Mouse (Mus musculus) adrenal gland, postnatal 36 days (tissue): Measurements from ENCODE around the gene Scarb1. TPM values are rescaled to one million over a fixed set of nuclear protein-coding genes. Genes with fewer than 3 reads are reported as not detected.
A peak's percentile ranks its signal among the peaks of the same experiment; 100 is the strongest.
"Not testable (repeated sequence)": the region's sequence is repeated elsewhere in the genome, so short reads cannot be mapped to it uniquely, and the experiment has no call there.

Experiments
- DNase-seq, 2 experiments: peaks; one replicate each; pipeline ENCODE4 v3.0.0; 2021; ENCODE audit warnings: mixed read lengths in 1 of 2
- long read RNA-seq, 2 experiments: library from polyadenylated mRNA; stranded (forward); transcript quantifications; one replicate each; pipeline ENCODE4 v2.0.0; 2021; ENCODE audit warnings: borderline sequencing depth in 2 of 2
- total RNA-seq, 2 experiments: library from RNA; stranded (reverse); gene quantifications; 2 replicates each; pipeline ENCODE4 v1.2.3; 2021

Gene Scarb1
- total RNA-seq: 1,000 to 10,000 TPM; 1,867 to 4,652 TPM
- long read RNA-seq, experiment 1, transcript Scarb1-202 (12 exons, 2,367 nt): minor isoform, 37 of 1,514 reads
- long read RNA-seq, experiment 1, transcript Scarb1-204 (3 exons, 469 nt): minor isoform, 35 of 1,514 reads
- long read RNA-seq, experiment 1, transcript Scarb1-209 (11 exons, 2,082 nt): minor isoform, 11 of 1,514 reads
- long read RNA-seq, experiment 1, transcript Scarb1-201 (13 exons, 2,521 nt): major isoform, 1,147 of 1,514 reads
- long read RNA-seq, experiment 1, partial matches to known transcripts: 150 of 1,514 reads
- long read RNA-seq, experiment 1, other reads (novel, unspliced or antisense): 133 of 1,514 reads
- long read RNA-seq, experiment 2, transcript Scarb1-202 (12 exons, 2,367 nt): minor isoform, 31 of 1,391 reads
- long read RNA-seq, experiment 2, transcript Scarb1-201 (13 exons, 2,521 nt): major isoform, 1,150 of 1,391 reads
- long read RNA-seq, experiment 2, transcript Scarb1-204 (3 exons, 469 nt): minor isoform, 14 of 1,391 reads
- long read RNA-seq, experiment 2, partial matches to known transcripts: 107 of 1,391 reads
- long read RNA-seq, experiment 2, other reads (novel, unspliced or antisense): 89 of 1,391 reads

DNA sequence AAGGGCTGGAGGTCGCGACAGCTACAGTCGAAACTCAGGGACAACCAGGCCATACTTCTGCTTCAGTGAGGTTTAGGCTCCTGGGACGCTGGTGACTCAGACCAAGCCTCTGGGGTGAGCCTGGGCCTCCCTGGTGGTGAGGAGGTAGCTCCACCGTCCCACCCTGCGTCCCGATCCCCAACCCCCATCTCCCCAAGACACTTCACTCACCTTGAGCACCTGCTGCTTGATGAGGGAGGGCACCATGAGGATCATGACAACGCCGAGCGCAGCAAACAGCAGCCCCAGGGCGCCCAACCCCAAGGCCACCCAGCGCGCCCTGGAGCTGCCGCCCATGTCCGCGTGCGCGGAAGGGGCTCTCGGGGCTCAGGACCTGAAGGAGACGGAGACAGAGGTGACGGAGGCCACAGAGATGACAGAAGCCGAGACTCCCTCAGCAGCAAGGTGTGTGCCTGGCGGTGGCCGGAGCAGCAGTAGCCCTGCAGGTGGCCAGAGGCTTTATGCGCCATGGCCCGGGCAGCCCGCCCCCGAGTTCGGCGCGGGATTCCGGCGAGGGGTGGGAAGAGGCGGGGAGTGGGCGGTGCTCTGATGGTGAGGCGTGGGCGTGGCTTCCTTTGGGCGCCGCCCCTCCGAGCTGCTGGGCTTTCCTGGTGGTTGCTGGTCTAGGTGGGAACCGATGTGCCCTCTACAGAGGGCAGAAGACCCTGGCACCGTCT is at the start of gene Scarb1:
Gene Scarb1 (minus strand): TSS at position 548 of the 716 bp plus-strand sequence.
- DNase-seq: peak; percentile 94 to 96

GRCm38 (mm10) chr5:125389579-125390441 is 48.9 kb upstream of the Scarb1 start, which contains the start of gene Ubc:
Gene Ubc (minus strand): TSS chr5:125390202.
- peak; percentile 93 to 94 for DNase-seq

- peak; percentile 88 to 93 for DNase-seq
Observed at GRCm38 (mm10) chr5:125389131-125389578, 48.3 kb upstream of the Scarb1 start, which contains the start of gene Gm10382. Gene Gm10382 (plus strand): TSS chr5:125389322.

DNA sequence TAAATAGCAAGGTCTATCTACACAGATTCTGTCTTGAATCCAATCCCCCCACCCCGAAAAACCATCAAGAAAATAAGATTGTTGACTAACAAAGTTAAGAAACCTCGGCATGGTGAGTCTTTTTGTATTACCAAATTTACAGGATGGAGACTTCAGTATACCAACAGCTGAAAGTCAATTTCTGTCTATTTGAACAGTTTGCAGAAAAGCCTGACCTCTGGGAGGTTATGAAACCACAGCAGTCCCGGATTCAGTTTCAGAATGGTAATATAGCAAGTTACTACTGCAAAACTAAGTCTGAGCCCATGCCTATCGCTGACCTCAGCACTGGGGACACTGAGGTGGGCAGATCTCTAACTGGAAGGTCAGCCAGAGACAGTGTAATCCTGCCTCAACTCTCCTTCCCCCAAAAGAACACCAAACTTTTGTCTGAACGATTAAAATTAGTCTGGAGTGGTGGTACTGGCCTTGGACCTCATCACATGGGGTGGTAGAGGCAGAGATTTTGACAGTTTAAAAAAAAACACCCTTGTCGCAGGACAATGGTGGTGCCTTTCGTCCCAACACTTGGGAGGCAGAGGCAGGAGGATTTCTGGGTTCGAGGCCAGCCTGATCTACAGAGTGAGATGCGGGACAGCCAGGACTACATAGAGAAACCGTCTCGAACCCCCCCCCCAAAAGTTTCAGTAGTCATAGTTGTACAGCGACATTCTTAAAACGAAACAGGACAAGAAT is 47.6 kb upstream of the Scarb1 start:
- no peak for DNase-seq

GRCm38 (mm10) chr5:125387295-125387694 is 46.4 kb upstream of the Scarb1 start:
- DNase-seq: not testable (repeated sequence)

- DNase-seq: no peak
Observed at GRCm38 (mm10) chr5:125385215-125385940, 44.5 kb upstream of the Scarb1 start.

DNA sequence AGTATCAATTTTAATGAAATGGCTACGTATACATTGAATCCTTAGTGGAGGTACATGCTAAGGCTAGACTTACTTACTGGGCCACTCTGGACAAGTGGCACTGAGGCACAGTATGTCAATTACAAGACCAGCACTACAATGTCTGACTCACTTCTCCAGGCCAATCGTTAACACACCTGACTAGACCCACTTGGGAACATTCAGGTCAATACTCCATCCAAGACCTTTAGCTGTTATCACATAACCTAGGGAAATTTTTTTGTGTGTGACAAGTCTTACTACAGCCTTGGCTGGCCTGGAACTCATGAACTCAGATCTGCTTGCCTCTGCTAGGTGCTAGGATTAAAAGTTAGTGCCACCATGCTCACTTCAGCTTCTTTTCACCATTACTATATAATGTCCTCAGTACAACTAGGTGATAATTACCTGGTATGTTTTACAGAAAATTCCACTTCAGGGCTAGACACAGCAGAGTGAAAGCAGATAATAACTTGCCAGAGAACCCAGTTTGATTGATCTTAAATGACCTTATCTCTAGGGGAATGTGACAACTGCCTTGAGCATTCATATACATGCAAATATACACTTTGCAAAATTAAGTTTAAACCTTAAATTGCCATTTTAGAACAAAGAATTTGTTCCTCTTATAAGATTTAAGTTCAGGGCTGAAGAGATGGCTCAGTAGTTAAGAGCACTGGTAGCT is 43.8 kb upstream of the Scarb1 start:
- DNase-seq: no peak

GRCm38 (mm10) chr5:125383637-125384420 is 42.9 kb upstream of the Scarb1 start:
- DNase-seq: no peak

DNA sequence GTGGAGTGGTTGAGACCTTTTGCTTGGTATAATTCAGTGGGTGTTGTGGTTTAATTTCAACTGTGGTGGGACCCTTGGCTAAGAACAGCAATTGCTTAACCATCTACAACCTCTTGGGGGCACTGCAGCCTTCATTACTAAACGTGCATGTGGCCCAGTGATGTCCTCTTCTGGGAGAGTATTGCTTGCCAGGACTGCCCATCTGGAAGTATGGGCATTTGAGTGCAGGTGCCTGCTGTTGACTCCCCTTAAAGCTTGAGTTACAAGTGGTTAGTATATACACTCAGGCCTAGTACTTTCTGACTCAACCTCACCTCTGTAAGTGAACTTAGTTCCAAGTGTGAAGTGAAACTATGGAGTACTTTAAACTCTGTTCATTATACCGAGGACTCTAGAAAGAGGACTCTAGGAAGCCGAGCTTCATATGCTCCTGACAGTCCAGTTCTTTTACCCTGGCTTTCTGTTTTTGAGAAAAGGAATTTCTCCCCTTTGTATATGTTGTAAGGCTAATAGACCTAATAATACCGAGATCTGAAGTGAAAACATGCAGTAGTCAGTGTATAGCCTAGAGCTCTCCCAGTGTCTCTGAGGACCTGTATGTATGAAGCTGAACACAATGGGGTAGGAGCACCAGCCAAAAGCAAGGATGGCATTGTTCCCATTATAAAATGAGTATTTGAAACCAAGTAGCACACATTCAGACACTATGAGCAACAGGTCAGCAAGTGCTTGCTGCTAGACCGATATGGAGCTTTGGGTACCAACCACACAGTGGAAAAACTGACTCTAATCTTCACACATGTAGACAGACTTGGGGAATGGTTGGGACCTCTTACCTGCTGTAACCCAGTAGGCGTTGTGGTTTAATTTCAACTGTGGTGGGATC is 42.0 kb upstream of the Scarb1 start:
- DNase-seq: peak; percentile 65 to 71

DNA sequence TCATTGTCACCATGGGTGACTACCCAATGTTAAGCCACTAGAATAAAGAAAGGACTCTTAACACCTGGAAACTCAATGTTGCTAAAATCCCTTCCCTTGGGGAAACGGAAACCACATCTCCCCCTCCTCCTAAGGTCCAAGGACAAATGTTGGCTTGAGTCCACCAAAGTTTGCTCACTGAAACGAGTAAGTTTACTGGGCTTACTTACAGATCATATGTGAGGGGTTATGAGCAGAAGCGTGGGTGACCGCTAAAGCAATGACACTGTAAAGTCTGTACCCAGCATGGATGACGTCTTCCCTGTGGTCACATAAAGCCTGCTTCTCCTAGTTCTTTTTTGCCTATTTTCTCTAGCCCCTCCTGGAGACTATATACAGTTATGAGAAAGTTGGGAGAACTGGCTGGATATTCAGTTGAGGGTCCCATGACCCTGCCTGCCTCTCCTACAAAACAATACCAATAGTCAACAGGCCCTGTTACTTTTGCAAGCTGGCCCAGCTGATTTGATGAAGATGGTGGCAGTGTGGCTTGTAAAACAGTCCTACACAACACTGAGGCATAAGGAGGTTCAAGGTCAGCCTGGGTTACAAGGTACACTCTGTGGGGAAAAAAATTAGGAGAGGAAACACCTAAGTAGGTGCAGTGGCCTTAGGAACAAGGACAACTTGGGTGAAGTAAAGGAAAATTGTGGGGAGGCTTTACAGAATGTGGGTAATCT is 41.2 kb upstream of the Scarb1 start:
- no peak for DNase-seq

DNA sequence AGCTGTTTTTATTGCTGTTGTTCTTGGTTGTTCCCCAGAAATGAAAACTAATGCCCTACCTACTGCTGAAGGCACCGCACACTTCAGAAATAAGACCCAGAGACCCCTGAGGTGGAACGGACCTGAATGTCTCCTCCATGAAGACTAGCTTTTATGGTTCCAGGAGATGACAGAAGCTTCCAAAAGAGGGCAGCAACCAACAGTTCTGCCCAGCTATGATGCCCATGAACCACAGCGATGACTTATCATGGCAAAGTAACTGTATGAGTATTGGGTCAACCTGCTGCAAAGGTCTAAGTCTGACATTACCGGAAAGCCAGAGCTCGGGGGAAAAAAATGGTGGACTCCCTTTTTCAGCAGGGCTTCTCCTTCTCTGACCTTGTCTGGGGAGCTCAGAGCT is 38.0 kb upstream of the Scarb1 start:
- peak; percentile 28 to 34 for DNase-seq

DNA sequence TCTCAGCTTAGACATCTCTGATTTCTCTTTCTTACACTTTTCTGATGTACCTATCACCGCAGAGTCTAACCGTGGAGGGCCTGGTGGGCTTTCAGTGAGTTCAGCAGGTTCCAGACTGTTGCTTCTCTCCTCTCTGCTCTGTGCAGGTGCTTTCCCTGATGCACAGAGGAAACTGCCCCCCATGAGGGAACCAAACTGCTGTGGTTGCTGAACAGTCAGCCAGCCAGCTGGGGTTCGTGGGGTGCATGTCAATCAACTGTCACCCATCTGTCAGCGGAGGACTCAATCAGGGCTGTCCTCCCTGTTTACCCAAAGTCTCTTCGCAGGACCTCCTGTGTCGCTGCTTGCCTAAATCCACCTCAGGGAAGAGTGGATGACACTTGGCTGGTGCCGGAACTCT is 36.3 kb upstream of the Scarb1 start:
- DNase-seq: no peak

DNA sequence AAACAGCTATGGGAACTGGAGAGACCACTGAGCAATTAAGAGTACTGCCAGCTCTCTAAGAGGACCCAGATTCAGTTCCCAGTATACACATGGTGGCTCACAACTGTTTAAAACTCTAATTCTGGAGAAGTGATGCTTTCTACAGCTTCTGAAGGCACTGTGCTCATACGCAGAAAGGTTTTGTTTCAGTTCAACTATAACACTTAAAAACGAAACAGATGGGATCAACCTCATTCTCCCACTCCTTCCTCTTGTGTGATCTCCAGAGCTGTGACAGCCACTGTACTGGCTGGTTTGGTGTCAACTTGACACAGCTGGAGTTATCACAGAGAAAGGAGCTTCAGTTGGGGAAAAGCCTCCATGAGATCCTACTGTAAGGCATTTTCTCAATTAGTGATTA is 35.0 kb upstream of the Scarb1 start:
- DNase-seq: no peak

GRCm38 (mm10) chr5:125372027-125372426 is 31.1 kb upstream of the Scarb1 start:
- no peak for DNase-seq

DNA sequence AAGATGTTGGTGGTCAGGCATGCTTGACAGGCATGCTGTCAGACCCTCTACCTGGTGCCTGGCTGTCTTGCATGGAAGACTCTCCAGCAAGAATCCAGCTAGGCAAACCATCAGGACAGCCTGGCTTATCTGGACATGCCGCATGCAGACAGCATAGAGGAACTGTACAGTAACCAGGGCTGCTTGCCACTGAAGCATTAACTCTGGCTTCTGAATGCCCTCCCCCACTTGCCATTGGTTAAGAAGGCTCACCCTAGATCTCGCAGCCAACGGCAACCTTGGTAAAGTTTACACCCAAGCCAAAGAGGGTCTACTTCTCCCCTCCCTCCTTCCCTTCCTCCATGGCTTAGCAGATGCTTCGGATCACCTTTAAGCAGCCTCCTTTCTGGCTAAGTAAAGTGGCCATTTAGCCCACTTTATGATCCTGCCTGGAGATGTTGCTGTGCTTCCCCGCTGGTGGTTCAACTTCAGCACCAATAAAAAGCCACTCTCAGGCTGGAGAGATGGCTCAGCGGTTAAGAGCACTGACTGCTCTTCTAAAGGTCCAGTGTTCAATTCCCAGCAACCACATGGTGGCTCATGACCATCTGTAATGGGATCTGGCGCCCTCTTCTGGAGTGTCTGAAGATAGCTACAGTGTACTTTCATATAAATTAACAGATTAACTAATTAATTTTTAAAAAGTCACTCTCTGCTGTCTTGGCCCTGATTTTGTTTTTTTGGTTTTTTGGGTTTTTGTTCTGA is 30.2 kb upstream of the Scarb1 start:
- no peak for DNase-seq

DNA sequence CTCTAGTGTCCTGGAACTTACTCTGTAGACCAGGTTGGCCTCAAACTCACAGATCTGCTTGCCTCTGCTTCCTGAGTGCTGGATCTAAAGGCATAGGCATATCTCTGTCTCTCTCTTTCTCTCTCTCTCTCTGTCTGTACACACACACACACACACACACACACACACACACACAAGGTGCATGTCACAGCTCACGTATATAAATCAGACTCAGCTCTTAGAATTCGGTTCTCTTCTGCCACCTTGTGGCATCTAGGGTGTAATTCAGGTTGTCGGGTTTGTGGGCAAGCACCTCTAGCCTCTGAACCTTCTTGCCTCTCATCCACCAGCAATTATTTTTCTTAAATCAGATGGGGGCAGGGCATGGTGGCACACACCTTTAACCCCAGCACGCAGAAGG is 27.7 kb upstream of the Scarb1 start:
- peak; percentile 59 to 67 for DNase-seq
